Mouse (Mus musculus) hindbrain, postnatal 0 days (tissue): ENCODE results near the gene Kmo. TPM values are rescaled to one million over a fixed set of nuclear protein-coding genes. Genes with fewer than 3 reads are reported as not detected.

Source experiments
- ATAC-seq: fragments of 200-750 bp; cut with Nextera tagmentation; 2 replicates; pipeline ENCODE4 v1.8.0; 2017; ENCODE audit warnings: mild to moderate bottlenecking, moderate TSS enrichment, moderate library complexity
- DNase-seq: peaks from one replicate; pipeline ENCODE4 v3.0.0-alpha.2; 2015; ENCODE audit warnings: low spot score
- H3K27ac ChIP-seq: fragments of 300-500 bp; sonication (generic); 2 replicates; pipeline ENCODE4 v1.5.1; 2014; ENCODE audit warnings: mild to moderate bottlenecking
- H3K27me3 ChIP-seq: fragments of 300-500 bp; sonication (generic); 2 replicates; pipeline ENCODE4 v1.6.1; 2014; ENCODE audit warnings: low read length, mixed read lengths; ENCODE audit not compliant: insufficient read depth
- H3K36me3 ChIP-seq: fragments of 300-500 bp; sonication (generic); 2 replicates; pipeline ENCODE4 v1.6.1; 2014; ENCODE audit warnings: low read length, mixed read lengths; ENCODE audit not compliant: insufficient read depth
- H3K4me1 ChIP-seq: fragments of 300-500 bp; sonication (generic); 2 replicates; pipeline ENCODE4 v1.6.1; 2014; ENCODE audit warnings: antibody characterized with exemption, low read length, mixed read lengths; ENCODE audit not compliant: insufficient read depth
- H3K4me2 ChIP-seq: fragments of 300-500 bp; sonication (generic); 2 replicates; pipeline ENCODE4 v1.6.1; 2014; ENCODE audit warnings: low read depth, mild to moderate bottlenecking, low read length, moderate library complexity, mixed read lengths
- H3K4me3 ChIP-seq: fragments of 300-500 bp; sonication (generic); 2 replicates; pipeline ENCODE4 v1.5.1; 2014; ENCODE audit warnings: low read length
- H3K9ac ChIP-seq: fragments of 300-500 bp; sonication (generic); replicated peaks from 2 replicates; pipeline ENCODE4 v1.6.1; 2014; ENCODE audit warnings: mild to moderate bottlenecking, low read length, moderate library complexity, mixed read lengths
- H3K9me3 ChIP-seq: fragments of 300-500 bp; sonication (generic); 2 replicates; pipeline ENCODE4 v1.6.1; 2016; ENCODE audit warnings: low read length, mixed read lengths
- CTCF ChIP-seq: IDR thresholded peaks from 2 replicates; pipeline ENCODE4 v1.5.1; 2016; ENCODE audit warnings: antibody characterized with exemption, control low read depth, low read depth
- WGBS: fragments of 180-500 bp; shearing (Covaris S2); extraction: QIAGEN DNeasy Blood & Tissue Kit; methylation state at CpG from one replicate; pipeline ENCODE4 v1.1.7; 2014; 5-methylcytosine and 5-hydroxymethylcytosine counted together
- polyA plus RNA-seq: library from polyadenylated mRNA; unstranded; fragments of >200 nt; fragmentation: Nextera tagmentation; extraction: Ambion mirVana; gene quantifications from 2 replicates; pipeline ENCODE4 v1.2.1, GENCODE M21; 2015
- total RNA-seq: library from RNA; depleted of rRNA; stranded (reverse); fragments of >200 nt; gene quantifications from 2 replicates; pipeline ENCODE4 v1.2.3, GENCODE M21; 2014

The Kmo gene
- total and polyA plus RNA-seq, 2 experiments from 2014 or later: 0.08 to 0.21 TPM

- WGBS: 71% methylated on average over 7 of the region's 7 CpGs
These were observed 53.6 kb downstream of the Kmo start for GRCm38 (mm10) chr1:175673563-175674325.

GRCm38 (mm10) chr1:175675116-175675515 is 54.9 kb downstream of the Kmo start:
- Histone ChIP-seq H3K4me2 (no peak overlapping the region), H3K27me3 (no peaks in the 10 kb centered on the region), H3K27ac (no peak overlapping the region), H3K36me3 (no peaks in the 10 kb centered on the region), H3K4me1 (no peaks in the 10 kb centered on the region), H3K9me3 (no peaks in the 10 kb centered on the region), H3K9ac (no peak overlapping the region), H3K4me3 (no peak overlapping the region)
- 80% methylated on average over 6 of the region's 6 CpGs for WGBS
- DNase-seq (no peak), ATAC-seq (no peak)
- TF ChIP-seq CTCF: no peak

More at GRCm38 (mm10) chr1:175673563-175674325, 53.6 kb downstream of the Kmo start:
- H3K4me2 ChIP-seq: no peak overlapping the region
- no peak overlapping the region for H3K9ac ChIP-seq
- no peak for ATAC-seq
- H3K36me3 ChIP-seq: no peaks in the 10 kb centered on the region
- DNase-seq: no peak
- H3K4me3 ChIP-seq: no peak overlapping the region
- H3K27me3 ChIP-seq: no peaks in the 10 kb centered on the region
- no peak overlapping the region for H3K27ac ChIP-seq
- no peak for TF ChIP-seq CTCF
- H3K9me3 ChIP-seq: no peaks in the 10 kb centered on the region
- H3K4me1 ChIP-seq: no peaks in the 10 kb centered on the region

GRCm38 (mm10) chr1:175677459-175677858 is 57.3 kb downstream of the Kmo start:
- H3K27ac ChIP-seq: no peak overlapping the region
- H3K9me3 ChIP-seq: no peaks in the 10 kb centered on the region
- no peak for TF ChIP-seq CTCF
- 86% methylated on average over 6 of the region's 6 CpGs for WGBS
- no peak overlapping the region for H3K4me2 ChIP-seq
- H3K36me3 ChIP-seq: no peaks in the 10 kb centered on the region
- ATAC-seq: no peak
- no peak for DNase-seq
- H3K27me3 ChIP-seq: no peaks in the 10 kb centered on the region
- no peak overlapping the region for H3K4me3 ChIP-seq
- H3K9ac ChIP-seq: no peak overlapping the region
- no peaks in the 10 kb centered on the region for H3K4me1 ChIP-seq

DNA sequence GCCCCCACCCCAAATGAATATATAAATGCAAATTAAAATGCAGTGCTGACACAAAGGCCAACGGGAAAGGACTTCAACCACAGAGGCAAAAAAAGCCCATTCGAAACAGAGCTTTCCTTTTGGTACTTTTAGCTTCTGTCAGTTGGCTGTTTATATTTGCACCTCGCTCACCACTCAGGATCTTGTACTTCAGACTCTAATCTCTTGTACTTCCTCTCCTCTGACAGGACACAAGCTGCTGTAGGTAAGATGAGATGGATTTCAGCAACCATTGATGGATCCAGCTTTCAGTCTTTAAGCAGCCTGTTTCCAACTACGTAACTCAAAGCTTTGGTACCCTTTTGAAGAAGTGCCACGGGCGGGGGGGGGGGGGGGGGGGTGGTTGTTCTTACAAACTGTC is 60.8 kb downstream of the Kmo start:
- H3K9me3 ChIP-seq: no peaks in the 10 kb centered on the region
- ATAC-seq: no peak
- H3K27ac ChIP-seq: no peak overlapping the region
- H3K4me3 ChIP-seq: no peak overlapping the region
- no peaks in the 10 kb centered on the region for H3K27me3 ChIP-seq
- DNase-seq: no peak
- no peak overlapping the region for H3K4me2 ChIP-seq
- H3K4me1 ChIP-seq: no peaks in the 10 kb centered on the region
- no peaks in the 10 kb centered on the region for H3K36me3 ChIP-seq
- H3K9ac ChIP-seq: no peak overlapping the region
- 89% methylated on average over 6 of the region's 6 CpGs for WGBS
- no peak for TF ChIP-seq CTCF

- ATAC-seq: no peak
- H3K4me2 ChIP-seq: peak overlapping the region; percentile 88
- TF ChIP-seq CTCF: no peak
- no peaks in the 10 kb centered on the region for H3K9me3 ChIP-seq
- H3K36me3 ChIP-seq: peaks cover 3% of the 10 kb centered on the region; the same call in 1 of the 2 replicates
- no peak for DNase-seq
- WGBS: under 1% methylated on average over 22 of the region's 22 CpGs
- H3K27me3 ChIP-seq: no peaks in the 10 kb centered on the region
- H3K27ac ChIP-seq: peak overlapping the region; percentile 83
- peak overlapping the region; percentile 53 for H3K4me3 ChIP-seq
- peak overlapping the region; percentile 69 for H3K9ac ChIP-seq
- 0 out of 2 replicates have a peak, but pooled peaks cover 5% of the 10 kb centered on the region for H3K4me1 ChIP-seq
These were observed 71.6 kb downstream of the Kmo start for GRCm38 (mm10) chr1:175691686-175692245.

GRCm38 (mm10) chr1:175692246-175692996 is 72.2 kb downstream of the Kmo start, which contains the start of the genes Opn3 and Chml:
TSS of gene Opn3 (minus strand) at chr1:175692776.
TSS of gene Chml (minus strand) at chr1:175692901.
- peak; percentile 97 for ATAC-seq
- Histone ChIP-seq H3K27me3 (no peaks in the 10 kb centered on the region), H3K9me3 (no peaks in the 10 kb centered on the region), H3K9ac (peak within 1 kb of the TSS; percentile 69), H3K4me2 (peak within 1 kb of the TSS; percentile 88), H3K27ac (peak within 1 kb of the TSS; percentile 83), H3K4me1 (0 out of 2 replicates have a peak, but pooled peaks cover 5% of the 10 kb centered on the region), H3K36me3 (peaks cover under 1% of the 10 kb centered on the region; the same call in 1 of the 2 replicates), H3K4me3 (peak within 1 kb of the TSS; percentile 53)
- TF ChIP-seq CTCF: no peak
- WGBS: under 1% methylated on average over 64 of the region's 73 CpGs
- peak; percentile 99 for DNase-seq
